In the genomic region with DNA sequence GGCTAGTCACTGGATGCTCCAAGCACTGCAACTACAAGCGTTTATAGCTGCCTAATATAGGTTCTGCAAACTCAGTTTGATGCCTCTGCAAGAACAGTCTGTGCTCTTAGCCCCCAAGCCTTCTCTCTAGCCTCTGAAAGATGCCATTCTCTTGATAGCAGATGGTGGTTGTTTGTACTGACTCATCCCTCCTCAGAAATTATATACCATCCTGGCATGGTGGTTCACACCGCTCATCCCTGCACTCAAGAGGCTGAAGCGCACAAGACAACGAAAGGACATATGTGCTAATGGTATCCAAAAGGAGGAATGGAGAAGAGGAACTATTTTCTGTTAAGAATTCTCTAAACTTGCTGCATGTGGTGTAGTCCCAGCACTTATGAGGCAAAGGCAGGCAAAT, we compare ENCODE assay signal across 35 mouse cellular contexts. TPM values are rescaled to one million over a fixed set of nuclear protein-coding genes. Genes with fewer than 3 reads are reported as not detected.
A peak's percentile ranks its signal among the peaks of the same experiment; 100 is the strongest.
DNase-seq lines count a peak whose midpoint lies in the region.
"Had no signal": no experiment of that assay in that cellular context is flagged by ENCODE, and none has a peak within 500 bp of the region (broad histone marks: within the 10 kb centered on the region; RNA-seq: fewer than 3 reads in every experiment).

No protein-coding gene starts in this region.

- peak; percentile 12 to 42 for DNase-seq in frontal cortex, adult 2 months (ENCODE audit: extremely low spot score in 1 of 2, low spot score in 1 of 2)
- no peak for DNase-seq in frontal cortex, postnatal 25 days (ENCODE audit: low spot score in 2 of 2)
- DNase-seq in left cerebral cortex, adult 18-20 months (ENCODE audit: low spot score in 2 of 2) = peak; percentile 9 to 40
- no peak for DNase-seq in left cerebral cortex, adult 11 months (ENCODE audit: low spot score)
- peak; percentile 36 for DNase-seq in right cerebral cortex, adult 18-20 months
- DNase-seq in right cerebral cortex, postnatal 10 days (ENCODE audit: low spot score in 2 of 2) = no peak
- peak; percentile 41 for DNase-seq in telencephalon, adult 2 months (ENCODE audit: low read depth, low spot score)
- DNase-seq: adrenal gland, postnatal 10 days; adrenal gland, postnatal 36 days; B cell, adult 2 months; cerebellum, adult 11 months; cerebellum, adult 2 months; cerebellum, adult 9-11 months; cerebellum, postnatal 25 days; gastrocnemius, postnatal 25 days; heart, adult 2 months; heart, postnatal 14 days had no signal

RNA-seq across cellular contexts. Expression of gene Triml2, which starts 12.3 kb away (rescaled TPM):
- 0.06 and 0.18 TPM in 2 replicates for polyA plus RNA-seq in frontal cortex, adult 2 months (2012; rRNA removed)
- not detected for total RNA-seq in left cerebral cortex, adult 18-20 months (2021)
- total RNA-seq: adrenal gland, adult 18-20 months; adrenal gland, postnatal 10 days; adrenal gland, postnatal 36 days; CH12.LX; common myeloid progenitor, adult 5-6 weeks; gastrocnemius, adult 8-10 months; gastrocnemius, postnatal 25 days; heart, adult 2 months; heart, postnatal 14 days; hematopoietic stem cell, adult 5-6 weeks had no signal
- polyA plus RNA-seq: cerebellum, adult 2 months; embryonic facial prominence, embryonic 12.5 days; embryonic facial prominence, embryonic 15.5 days; forebrain, embryonic 12.5 days; forebrain, embryonic 15.5 days; G1E; gonadal fat pad, adult 2 months; heart, adult 2 months; heart, embryonic 10.5 days; heart, embryonic 13.5 days; heart, embryonic 16.5 days; hindbrain, embryonic 12.5 days; hindbrain, embryonic 15.5 days; intestine, embryonic 14.5 days had no signal

RNA-seq across cellular contexts. Expression of gene Triml1, which starts 26.8 kb away (rescaled TPM):
- polyA plus RNA-seq in frontal cortex, adult 2 months (2012; rRNA removed) = 0.15 TPM in 1 of 2 replicates, not detected in the other
- total RNA-seq in left cerebral cortex, adult 18-20 months (2021) = not detected
- total RNA-seq: adrenal gland, adult 18-20 months; adrenal gland, postnatal 10 days; adrenal gland, postnatal 36 days; CH12.LX; common myeloid progenitor, adult 5-6 weeks; gastrocnemius, adult 8-10 months; gastrocnemius, postnatal 25 days; heart, adult 2 months; heart, postnatal 14 days; hematopoietic stem cell, adult 5-6 weeks had no signal
- polyA plus RNA-seq: cerebellum, adult 2 months; embryonic facial prominence, embryonic 12.5 days; embryonic facial prominence, embryonic 15.5 days; forebrain, embryonic 12.5 days; forebrain, embryonic 15.5 days; G1E; heart, embryonic 10.5 days; heart, embryonic 13.5 days; heart, embryonic 16.5 days; hindbrain, embryonic 12.5 days; hindbrain, embryonic 15.5 days; intestine, embryonic 14.5 days; Patski had no signal

Comparison
In these comparisons a context has a peak if more than half of its experiments do, and no peak if none do; other contexts are left out.
1. DNase-seq: peak in frontal cortex, adult 2 months (2 of 2), left cerebral cortex, adult 18-20 months (2 of 2), right cerebral cortex, adult 18-20 months (single experiment) and telencephalon, adult 2 months (single experiment); none in frontal cortex, postnatal 25 days (0 of 2), left cerebral cortex, adult 11 months (single experiment) and right cerebral cortex, postnatal 10 days (0 of 2).